ENCODE assay signal across 9 mouse cellular contexts in genomic region chr6:122719942-122720341, GRCm38 (mm10). TPM values are rescaled to one million over a fixed set of nuclear protein-coding genes. Genes with fewer than 3 reads are reported as not detected.
A peak's percentile ranks its signal among the peaks of the same experiment; 100 is the strongest.
DNase-seq lines count a peak whose midpoint lies in the region; ATAC-seq lines count a peak whose summit lies in the region.
"Had no signal": no experiment of that assay in that cellular context is flagged by ENCODE, and none has a peak within 500 bp of the region (broad histone marks: within the 10 kb centered on the region; RNA-seq: fewer than 3 reads in every experiment).

No protein-coding gene starts in this region.

- peak; percentile 72 for DNase-seq in hindbrain, embryonic 11.5 days (ENCODE audit: low spot score)
- peak; percentile 49 for DNase-seq in MEL-GATA-1-ER (ENCODE audit: extremely low read depth, low read depth)
- peak; percentile 60 for DNase-seq in cerebellum, adult 8-10 months
- peak; percentile 64 to 88 for DNase-seq in kidney, postnatal 36 days
- DNase-seq in lung, postnatal 14 days: peak; percentile 78
- peak; percentile 34 to 77 for DNase-seq in spleen, postnatal 4 days (ENCODE audit: low spot score in 2 of 2)
- DNase-seq: liver, embryonic 13.5 days had no signal

- no peak overlapping the region for H3K4me2 ChIP-seq in hindbrain, embryonic 11.5 days (replicated peaks; ENCODE audit: low read depth, low read length)
- H3K4me2 ChIP-seq in hindbrain, embryonic 16.5 days (ENCODE audit: low read length): no peak overlapping the region
- H3K4me2 ChIP-seq: liver, embryonic 13.5 days had no signal

- no peaks in the 10 kb centered on the region for H3K4me1 ChIP-seq in hindbrain, embryonic 11.5 days (replicated peaks; ENCODE audit: control insufficient read depth, insufficient read depth, low read length)
- H3K4me1 ChIP-seq in hindbrain, embryonic 16.5 days (ENCODE audit: control insufficient read depth, insufficient read depth, low read depth, low read length): no peaks in the 10 kb centered on the region

- H3K27me3 ChIP-seq in hindbrain, embryonic 11.5 days (ENCODE audit: control insufficient read depth, insufficient read depth, low read length): no peaks in the 10 kb centered on the region
- no peaks in the 10 kb centered on the region for H3K27me3 ChIP-seq in hindbrain, embryonic 16.5 days (replicated peaks; ENCODE audit: control insufficient read depth, insufficient read depth, low read length)
- H3K27me3 ChIP-seq: liver, embryonic 13.5 days had no signal

- no peak overlapping the region for H3K4me3 ChIP-seq in hindbrain, embryonic 11.5 days (ENCODE audit: low read depth, low read length)
- H3K4me3 ChIP-seq in hindbrain, embryonic 16.5 days (ENCODE audit: low read length): no peak overlapping the region
- H3K4me3 ChIP-seq: liver, embryonic 13.5 days had no signal

- H3K9ac ChIP-seq in hindbrain, embryonic 11.5 days (ENCODE audit: low read depth, low read length): no peak overlapping the region
- H3K9ac ChIP-seq in hindbrain, embryonic 16.5 days (ENCODE audit: low read depth, low read length): no peak overlapping the region
- H3K9ac ChIP-seq: liver, embryonic 13.5 days had no signal

- no peak overlapping the region for H3K27ac ChIP-seq in hindbrain, embryonic 11.5 days (ENCODE audit: low read depth, low read length)
- no peak overlapping the region for H3K27ac ChIP-seq in hindbrain, embryonic 16.5 days (ENCODE audit: low read depth, low read length)
- H3K27ac ChIP-seq: liver, embryonic 13.5 days had no signal

- no peaks in the 10 kb centered on the region for H3K36me3 ChIP-seq in hindbrain, embryonic 11.5 days (ENCODE audit: control insufficient read depth, insufficient read depth, low read length)
- H3K36me3 ChIP-seq in hindbrain, embryonic 16.5 days (ENCODE audit: control insufficient read depth, insufficient read depth, low read length): no peaks in the 10 kb centered on the region
- H3K36me3 ChIP-seq: liver, embryonic 13.5 days had no signal

- no peak; the same call in 1 of the 2 replicates for ATAC-seq in hindbrain, embryonic 11.5 days (ENCODE audit: low FRiP score)
- no peak for ATAC-seq in hindbrain, embryonic 16.5 days
- ATAC-seq in frontal cortex, adult (ENCODE audit: low TSS enrichment): peak; percentile 98

- 29% methylated on average over 2 of the region's 2 CpGs for WGBS in hindbrain, embryonic 11.5 days
- WGBS in hindbrain, embryonic 16.5 days: 31% methylated on average over 2 of the region's 2 CpGs

- no peaks in the 10 kb centered on the region for H3K9me3 ChIP-seq in hindbrain, embryonic 11.5 days (ENCODE audit: control insufficient read depth, low read length)
- H3K9me3 ChIP-seq in hindbrain, embryonic 16.5 days (ENCODE audit: control insufficient read depth, low read length): no peaks in the 10 kb centered on the region
- H3K9me3 ChIP-seq: liver, embryonic 13.5 days had no signal

RNA-seq across cellular contexts. Expression of gene Nanog, which starts 12.7 kb away (rescaled TPM):
- 0.07 and 0.32 TPM in 2 replicates for polyA plus RNA-seq in hindbrain, embryonic 11.5 days (2014; fragmentation: Nextera tagmentation; extraction: Ambion mirVana)
- polyA plus RNA-seq in hindbrain, embryonic 16.5 days (2015; fragmentation: Nextera tagmentation; extraction: Ambion mirVana): 0.08 and 0.25 TPM in 2 replicates
- polyA plus RNA-seq: liver, embryonic 13.5 days had no signal
